Mouse (Mus musculus) lung, postnatal 36 days (tissue): ENCODE data around the gene Thsd7a.

Source experiments
- DNase-seq: peaks from one replicate; pipeline ENCODE4 v3.0.0; 2022; ENCODE audit warnings: mixed read lengths

The Thsd7a gene

GRCm38 (mm10) chr6:12748787-12749530, at the start of gene Thsd7a:
Thsd7a (minus strand) TSS chr6:12749410.
- peak; percentile 16 for DNase-seq

GRCm38 (mm10) chr6:12787129-12787528, 37.9 kb upstream of the Thsd7a start:
- DNase-seq, result no peak

- DNase-seq, result no peak
Observed at GRCm38 (mm10) chr6:12786378-12786982, 37.3 kb upstream of the Thsd7a start.

GRCm38 (mm10) chr6:12784918-12785618, 35.9 kb upstream of the Thsd7a start:
- DNase-seq, result no peak

GRCm38 (mm10) chr6:12772799-12773198, 23.6 kb upstream of the Thsd7a start:
- no peak for DNase-seq

GRCm38 (mm10) chr6:12765191-12765590, 16.0 kb upstream of the Thsd7a start:
- DNase-seq, result no peak

- DNase-seq, result no peak
Observed at GRCm38 (mm10) chr6:12764606-12765005, 15.4 kb upstream of the Thsd7a start.

GRCm38 (mm10) chr6:12763816-12764215, 14.6 kb upstream of the Thsd7a start:
- DNase-seq, result no peak

GRCm38 (mm10) chr6:12759328-12760193, 10.4 kb upstream of the Thsd7a start:
- no peak for DNase-seq

- no peak for DNase-seq
Observed at GRCm38 (mm10) chr6:12752297-12752696, 3.1 kb upstream of the Thsd7a start.

GRCm38 (mm10) chr6:12750441-12750840, 1.2 kb upstream of the Thsd7a start:
- no peak for DNase-seq

- no peak for DNase-seq
Observed at GRCm38 (mm10) chr6:12749531-12750210, 461 bp upstream of the Thsd7a start.

- peak; percentile 11 for DNase-seq
Observed at GRCm38 (mm10) chr6:12748454-12748786, 790 bp downstream of the Thsd7a start.

GRCm38 (mm10) chr6:12747856-12748450, 1.3 kb downstream of the Thsd7a start:
- peak; percentile 3 for DNase-seq

GRCm38 (mm10) chr6:12742791-12743190, 6.4 kb downstream of the Thsd7a start:
- DNase-seq, result no peak

GRCm38 (mm10) chr6:12733924-12734323, 15.3 kb downstream of the Thsd7a start:
- DNase-seq, result no peak

- no peak for DNase-seq
Observed at GRCm38 (mm10) chr6:12716071-12716470, 33.1 kb downstream of the Thsd7a start.

GRCm38 (mm10) chr6:12712581-12712980, 36.6 kb downstream of the Thsd7a start:
- DNase-seq, result no peak

GRCm38 (mm10) chr6:12702925-12703324, 46.3 kb downstream of the Thsd7a start:
- no peak for DNase-seq

- no peak for DNase-seq
Observed at GRCm38 (mm10) chr6:12699089-12699488, 50.1 kb downstream of the Thsd7a start.

GRCm38 (mm10) chr6:12693689-12694088, 55.5 kb downstream of the Thsd7a start:
- DNase-seq, result no peak

GRCm38 (mm10) chr6:12693239-12693638, 56.0 kb downstream of the Thsd7a start:
- DNase-seq, result no peak
